Mouse (Mus musculus): ENCODE results near the gene Cntd1.
A peak's percentile ranks its signal among the peaks of the same experiment; 100 is the strongest.

Gene Cntd1

GRCm38 (mm10) chr11:101253613-101254389 is 25.0 kb upstream of the Cntd1 start, which contains the start of gene Vps25:
TSS of gene Vps25 (plus strand) at chr11:101253707.
- DNase-seq (ENCODE audit: low read depth, low spot score): peak; percentile 77

- no peak for DNase-seq (ENCODE audit: low read depth, low spot score)
Measured at GRCm38 (mm10) chr11:101255826-101256775, 22.7 kb upstream of the Cntd1 start.

- DNase-seq (ENCODE audit: low read depth, low spot score): no peak
Measured at GRCm38 (mm10) chr11:101259261-101259712, 19.5 kb upstream of the Cntd1 start.

GRCm38 (mm10) chr11:101259948-101260825 is 18.6 kb upstream of the Cntd1 start, which contains the start of gene Wnk4:
TSS of gene Wnk4 (plus strand) at chr11:101260567.
- no peak for DNase-seq (ENCODE audit: low read depth, low spot score)

- DNase-seq (ENCODE audit: low read depth, low spot score): no peak
Measured at GRCm38 (mm10) chr11:101260826-101261380, 17.9 kb upstream of the Cntd1 start.

- no peak for DNase-seq (ENCODE audit: low read depth, low spot score)
Measured at GRCm38 (mm10) chr11:101262272-101262967, 16.4 kb upstream of the Cntd1 start.

GRCm38 (mm10) chr11:101263138-101263988 is 15.4 kb upstream of the Cntd1 start:
- DNase-seq (ENCODE audit: low read depth, low spot score): no peak

GRCm38 (mm10) chr11:101263989-101264280 is 14.9 kb upstream of the Cntd1 start:
- DNase-seq (ENCODE audit: low read depth, low spot score): no peak

GRCm38 (mm10) chr11:101264954-101265471 is 13.8 kb upstream of the Cntd1 start:
- no peak for DNase-seq (ENCODE audit: low read depth, low spot score)

- DNase-seq (ENCODE audit: low read depth, low spot score): no peak
Measured at GRCm38 (mm10) chr11:101265906-101266305, 12.9 kb upstream of the Cntd1 start.

- DNase-seq (ENCODE audit: low read depth, low spot score): peak; percentile 56
Measured at GRCm38 (mm10) chr11:101269577-101270116, 9.2 kb upstream of the Cntd1 start.

GRCm38 (mm10) chr11:101272446-101272845 is 6.4 kb upstream of the Cntd1 start:
- no peak for DNase-seq (ENCODE audit: low read depth, low spot score)

- no peak for DNase-seq (ENCODE audit: low read depth, low spot score)
Measured at GRCm38 (mm10) chr11:101275309-101275708, 3.5 kb upstream of the Cntd1 start.

- no peak for DNase-seq (ENCODE audit: low read depth, low spot score)
Measured at GRCm38 (mm10) chr11:101276319-101277070, 2.3 kb upstream of the Cntd1 start.

- DNase-seq (ENCODE audit: low read depth, low spot score): no peak
Measured at GRCm38 (mm10) chr11:101277381-101278222, 1.2 kb upstream of the Cntd1 start.

GRCm38 (mm10) chr11:101279193-101279569 is 369 bp downstream of the Cntd1 start:
- no peak for DNase-seq (ENCODE audit: low read depth, low spot score)

GRCm38 (mm10) chr11:101280837-101281236 is 2.0 kb downstream of the Cntd1 start:
- DNase-seq (ENCODE audit: low read depth, low spot score): no peak

Data from retina, adult 2 months (tissue).